Mouse (Mus musculus) myocyte (in vitro differentiated cells): ENCODE data around the gene Scamp5.

Source experiments
- CEBPB ChIP-seq: IDR thresholded peaks from 2 replicates; pipeline ENCODE4 v1.6.1; 2011; ENCODE audit warnings: mild to moderate bottlenecking, moderate library complexity; ENCODE audit not compliant: poor library complexity, insufficient read depth, severe bottlenecking
- E2F4 ChIP-seq: IDR thresholded peaks from one replicate; pipeline ENCODE4 v1.6.1; 2011; ENCODE audit warnings: mild to moderate bottlenecking, control low read depth, moderate library complexity; ENCODE audit not compliant: insufficient read depth
- MYOD1 ChIP-seq, 3 experiments: IDR thresholded peaks; one replicate each; pipeline ENCODE4 v1.6.1; 2011; ENCODE audit warnings: control low read depth in 2 of 3, low read depth in 2 of 3, mild to moderate bottlenecking in 2 of 3, moderate library complexity in 1 of 3; ENCODE audit not compliant: insufficient read length in 2 of 3, control insufficient read depth in 1 of 3
- MYOG ChIP-seq, 3 experiments: IDR thresholded peaks; one replicate each; pipeline ENCODE4 v1.6.1; 2011; ENCODE audit warnings: control low read depth in 2 of 3, low read depth in 2 of 3, mild to moderate bottlenecking in 2 of 3; ENCODE audit not compliant: insufficient read length in 2 of 3, control insufficient read depth in 1 of 3, insufficient read depth in 1 of 3
- POLR2A ChIP-seq: IDR thresholded peaks from one replicate; pipeline ENCODE4 v1.6.1; 2011; ENCODE audit warnings: low read depth, mild to moderate bottlenecking, control low read depth, moderate library complexity; ENCODE audit not compliant: insufficient read length
- REST ChIP-seq: IDR thresholded peaks from one replicate; pipeline ENCODE4 v1.6.1; 2011; ENCODE audit warnings: mild to moderate bottlenecking, control low read depth, moderate library complexity; ENCODE audit not compliant: insufficient read depth, insufficient read length
- TCF12 ChIP-seq: IDR thresholded peaks from one replicate; pipeline ENCODE4 v1.6.1; 2011; ENCODE audit warnings: mild to moderate bottlenecking, control low read depth; ENCODE audit not compliant: poor library complexity, insufficient read depth, severe bottlenecking
- USF1 ChIP-seq: IDR thresholded peaks from one replicate; pipeline ENCODE4 v1.6.1; 2011; ENCODE audit warnings: low read depth, mild to moderate bottlenecking, control low read depth, moderate library complexity

DNA sequence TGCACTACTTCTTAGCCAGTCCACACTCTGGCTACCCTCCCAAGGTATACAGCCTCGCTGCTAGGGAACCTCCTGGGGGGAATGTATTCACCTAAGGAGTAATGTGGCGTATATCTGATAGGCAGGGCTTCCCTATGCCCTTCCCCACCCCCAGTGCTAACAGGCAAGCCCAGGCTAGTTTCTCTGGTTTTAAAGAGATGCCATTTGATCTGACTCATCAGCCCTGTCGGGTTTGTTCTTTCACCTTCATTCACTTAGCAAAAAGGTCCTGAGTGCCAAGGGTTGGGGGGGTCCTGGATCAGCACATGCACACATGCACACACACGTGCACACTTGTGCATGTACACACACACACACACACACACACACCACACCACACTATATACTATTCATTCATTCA lies 39.9 kb downstream of the Scamp5 start:
- TF ChIP-seq POLR2A = no peak
- no peak for TF ChIP-seq MYOD1 (IDR thresholded peaks at IDR 0.05; ENCODE audit: control insufficient read depth in 1 of 3, insufficient read length in 2 of 3, low read depth in 2 of 3)
- no peak for TF ChIP-seq USF1
- TF ChIP-seq CEBPB = no peak
- TF ChIP-seq E2F4 = no peak
- no peak for TF ChIP-seq MYOG (IDR thresholded peaks at IDR 0.05; ENCODE audit: control insufficient read depth in 1 of 3, insufficient read depth in 1 of 3, insufficient read length in 2 of 3, low read depth in 2 of 3)
- TF ChIP-seq REST = no peak
- TF ChIP-seq TCF12 = peak; percentile 10
